Comparison of ENCODE assay signal across 17 mouse cellular contexts in the genomic region with DNA sequence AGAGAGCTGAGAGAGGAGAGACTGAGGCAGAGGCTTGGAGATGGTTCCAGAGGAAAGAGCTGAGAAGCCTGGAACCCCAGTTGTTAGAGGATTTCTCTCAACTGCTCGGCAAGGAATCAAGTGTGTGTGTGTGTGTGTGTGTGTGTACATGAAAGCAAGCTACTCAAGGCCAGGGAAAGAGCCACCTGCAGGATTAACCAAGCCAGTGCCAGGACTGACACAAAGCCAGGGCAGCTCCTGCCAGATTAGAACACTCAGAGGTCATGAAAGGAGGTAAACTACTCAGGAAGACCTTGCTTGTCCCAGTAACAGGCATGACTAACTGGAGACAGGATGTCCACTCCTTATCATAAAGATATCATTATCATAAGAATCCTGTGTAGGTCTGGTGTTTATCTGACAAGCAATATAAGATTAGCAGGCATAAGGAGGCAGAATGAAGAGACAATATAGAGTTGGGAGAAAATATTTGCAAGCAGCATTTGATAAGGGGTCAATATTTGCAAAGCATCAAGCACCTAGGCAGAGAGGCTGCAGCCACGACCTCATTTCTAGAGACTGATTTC. TPM values are rescaled to one million over a fixed set of nuclear protein-coding genes. Genes with fewer than 3 reads are reported as not detected.
DNase-seq lines count a peak whose midpoint lies in the region; ATAC-seq and TF ChIP-seq lines count a peak whose summit lies in the region.
"Had no signal": no experiment of that assay in that cellular context is flagged by ENCODE, and none has a peak within 500 bp of the region (broad histone marks: within the 10 kb centered on the region; RNA-seq: fewer than 3 reads in every experiment).

No protein-coding gene starts in this region.

- no peaks in the 10 kb centered on the region for H3K9me3 ChIP-seq in intestine, postnatal 0 days (ENCODE audit: control insufficient read depth)
- no peaks in the 10 kb centered on the region for H3K9me3 ChIP-seq in intestine, embryonic 16.5 days (ENCODE audit: control insufficient read depth, low read length)
- H3K9me3 ChIP-seq in hindbrain, embryonic 13.5 days, result no peaks in the 10 kb centered on the region
- H3K9me3 ChIP-seq: heart, embryonic 15.5 days; limb, embryonic 10.5 days had no signal

- H3K27ac ChIP-seq in intestine, postnatal 0 days (ENCODE audit: low read depth, low read length), result no peak overlapping the region
- H3K27ac ChIP-seq in intestine, embryonic 16.5 days (ENCODE audit: low read length), result no peak overlapping the region
- H3K27ac ChIP-seq in thymus, adult 2 months (ENCODE audit: control insufficient read depth, insufficient read depth, low read length), result peak overlapping the region; percentile 38; the same call in 1 of the 2 replicates
- no peak overlapping the region for H3K27ac ChIP-seq in hindbrain, embryonic 13.5 days
- H3K27ac ChIP-seq: heart, embryonic 15.5 days; limb, embryonic 10.5 days had no signal

- TF ChIP-seq POLR2A in thymus, adult 2 months (IDR thresholded peaks at IDR 0.05; ENCODE audit: control insufficient read depth, extremely low read depth, insufficient read depth, low read length, poor library complexity), result no peak

- WGBS in intestine, postnatal 0 days, result 23% methylated on average over 2 of the region's 2 CpGs
- WGBS in intestine, embryonic 16.5 days, result 23% methylated on average over 2 of the region's 2 CpGs
- WGBS in thymus, adult 2 months, result 11% methylated on average over 2 of the region's 2 CpGs
- 54% methylated on average over 2 of the region's 2 CpGs for WGBS in hindbrain, embryonic 13.5 days

- no peak for ATAC-seq in intestine, postnatal 0 days
- no peak for ATAC-seq in intestine, embryonic 16.5 days
- no peak for ATAC-seq in cerebellum, adult (ENCODE audit: insufficient number of reproducible peaks, low FRiP score, low TSS enrichment)
- ATAC-seq in hindbrain, embryonic 13.5 days (ENCODE audit: low FRiP score), result no peak
- ATAC-seq: forebrain, postnatal 0 days had no signal

- H3K4me1 ChIP-seq in intestine, postnatal 0 days (replicated peaks; ENCODE audit: control insufficient read depth, insufficient read depth, low read length), result no peaks in the 10 kb centered on the region
- peaks cover 9% of the 10 kb centered on the region for H3K4me1 ChIP-seq in intestine, embryonic 16.5 days (ENCODE audit: control insufficient read depth, insufficient read depth, low read length)
- H3K4me1 ChIP-seq in thymus, adult 2 months (replicated peaks; ENCODE audit: control insufficient read depth, insufficient read depth, low read length), result peaks cover 34% of the 10 kb centered on the region
- peaks cover 6% of the 10 kb centered on the region; the same call in 1 of the 2 replicates for H3K4me1 ChIP-seq in hindbrain, embryonic 13.5 days (replicated peaks)

- H3K4me2 ChIP-seq in intestine, postnatal 0 days (replicated peaks; ENCODE audit: low read depth), result no peak overlapping the region
- no peak overlapping the region for H3K4me2 ChIP-seq in intestine, embryonic 16.5 days (ENCODE audit: low read depth, low read length)
- H3K4me2 ChIP-seq in hindbrain, embryonic 13.5 days, result no peak overlapping the region
- H3K4me2 ChIP-seq: heart, embryonic 15.5 days had no signal

- TF ChIP-seq CTCF in intestine, postnatal 0 days (IDR thresholded peaks at IDR 0.05; ENCODE audit: low read depth), result peak; percentile 42
- TF ChIP-seq CTCF in thymus, adult 2 months (IDR thresholded peaks at IDR 0.05; ENCODE audit: borderline replicate concordance, control insufficient read depth, extremely low read depth, insufficient read depth, low read length, poor library complexity), result no peak

- H3K27me3 ChIP-seq in intestine, postnatal 0 days (replicated peaks; ENCODE audit: control insufficient read depth, insufficient read depth, low read length), result no peaks in the 10 kb centered on the region
- no peaks in the 10 kb centered on the region for H3K27me3 ChIP-seq in intestine, embryonic 16.5 days (replicated peaks; ENCODE audit: control insufficient read depth, insufficient read depth, low read length)
- H3K27me3 ChIP-seq in thymus, adult 2 months (ENCODE audit: control insufficient read depth, insufficient read depth, low read length), result no peaks in the 10 kb centered on the region
- H3K27me3 ChIP-seq in hindbrain, embryonic 13.5 days, result no peaks in the 10 kb centered on the region

- no peaks in the 10 kb centered on the region for H3K36me3 ChIP-seq in intestine, postnatal 0 days (ENCODE audit: control insufficient read depth, insufficient read depth)
- H3K36me3 ChIP-seq in intestine, embryonic 16.5 days (ENCODE audit: control insufficient read depth, insufficient read depth, low read length), result no peaks in the 10 kb centered on the region
- no peaks in the 10 kb centered on the region for H3K36me3 ChIP-seq in thymus, adult 2 months (ENCODE audit: control insufficient read depth, insufficient read depth, low read length)
- H3K36me3 ChIP-seq in hindbrain, embryonic 13.5 days, result no peaks in the 10 kb centered on the region
- H3K36me3 ChIP-seq: heart, embryonic 15.5 days; limb, embryonic 10.5 days had no signal

- H3K9ac ChIP-seq in intestine, postnatal 0 days (ENCODE audit: low read depth, low read length), result no peak overlapping the region
- no peak overlapping the region for H3K9ac ChIP-seq in intestine, embryonic 16.5 days (ENCODE audit: low read depth, low read length)
- H3K9ac ChIP-seq in hindbrain, embryonic 13.5 days, result no peak overlapping the region
- H3K9ac ChIP-seq: forebrain, postnatal 0 days; heart, embryonic 15.5 days had no signal

- no peak overlapping the region for H3K4me3 ChIP-seq in intestine, postnatal 0 days (ENCODE audit: low read depth, low read length)
- no peak overlapping the region for H3K4me3 ChIP-seq in intestine, embryonic 16.5 days (ENCODE audit: low read length)
- no peak overlapping the region for H3K4me3 ChIP-seq in thymus, adult 2 months (ENCODE audit: control insufficient read depth, insufficient read depth, low read length)
- no peak overlapping the region for H3K4me3 ChIP-seq in hindbrain, embryonic 13.5 days
- H3K4me3 ChIP-seq: heart, embryonic 15.5 days; limb, embryonic 10.5 days had no signal

- peak; percentile 23 for DNase-seq in thymus, adult 2 months
- DNase-seq in thymus, adult 18-20 months, result no peak
- DNase-seq in adrenal gland, postnatal 14 days, result peak; percentile 73
- DNase-seq: cerebellum, adult 11-12 months; embryo, embryonic 11 days; forebrain, postnatal 0 days; gastrocnemius, postnatal 36 days; kidney, adult 18-20 months; lung, adult 2 months; right cerebral cortex, postnatal 4 days had no signal

RNA-seq across cellular contexts. Expression of gene AI467606, which starts 10.4 kb away (rescaled TPM):
- 5.2 and 5.8 TPM in 2 replicates for polyA plus RNA-seq in intestine, postnatal 0 days (2015; fragmentation: Nextera tagmentation; extraction: Ambion mirVana)
- polyA plus RNA-seq in intestine, embryonic 16.5 days (2015; fragmentation: Nextera tagmentation; extraction: Ambion mirVana), result 7.4 and 7.7 TPM in 2 replicates
- polyA plus RNA-seq in thymus, adult 2 months (2012; rRNA removed), result 518 and 532 TPM in 2 replicates
- total RNA-seq in adrenal gland, postnatal 14 days (2021), result 1.3 and 5.7 TPM in 2 replicates
- polyA plus RNA-seq in hindbrain, embryonic 13.5 days (2015; fragmentation: Nextera tagmentation; extraction: Ambion mirVana), result 1.5 and 2.1 TPM in 2 replicates

RNA-seq across cellular contexts. Expression of gene Zg16, which starts 14.4 kb away (rescaled TPM):
- 175 and 225 TPM in 2 replicates for polyA plus RNA-seq in intestine, postnatal 0 days (2015; fragmentation: Nextera tagmentation; extraction: Ambion mirVana)
- 37.2 and 69.9 TPM in 2 replicates for polyA plus RNA-seq in intestine, embryonic 16.5 days (2015; fragmentation: Nextera tagmentation; extraction: Ambion mirVana)
- polyA plus RNA-seq in thymus, adult 2 months (2012; rRNA removed), result 0.73 and 1.2 TPM in 2 replicates
- total RNA-seq in adrenal gland, postnatal 14 days (2021), result not detected in 2 replicates
- not detected in 2 replicates for polyA plus RNA-seq in hindbrain, embryonic 13.5 days (2015; fragmentation: Nextera tagmentation; extraction: Ambion mirVana)
- total RNA-seq: forebrain, postnatal 0 days; gastrocnemius, postnatal 36 days had no signal
- polyA plus RNA-seq: forebrain, postnatal 0 days; heart, embryonic 15.5 days; hindbrain, embryonic 11.5 days; limb, embryonic 10.5 days had no signal

RNA-seq across cellular contexts. Expression of gene Qprt, which starts 20.5 kb away (rescaled TPM):
- polyA plus RNA-seq in intestine, postnatal 0 days (2015; fragmentation: Nextera tagmentation; extraction: Ambion mirVana), result 1.8 and 2.0 TPM in 2 replicates
- polyA plus RNA-seq in intestine, embryonic 16.5 days (2015; fragmentation: Nextera tagmentation; extraction: Ambion mirVana), result 4.9 and 6.8 TPM in 2 replicates
- 8.0 and 10.1 TPM in 2 replicates for polyA plus RNA-seq in thymus, adult 2 months (2012; rRNA removed)
- 1.8 and 11.4 TPM in 2 replicates for total RNA-seq in adrenal gland, postnatal 14 days (2021)
- polyA plus RNA-seq in hindbrain, embryonic 13.5 days (2015; fragmentation: Nextera tagmentation; extraction: Ambion mirVana), result 0.54 and 0.68 TPM in 2 replicates

RNA-seq across cellular contexts. Expression of gene Spn, which starts 36.1 kb away (rescaled TPM):
- polyA plus RNA-seq in intestine, postnatal 0 days (2015; fragmentation: Nextera tagmentation; extraction: Ambion mirVana), result 0.09 and 0.13 TPM in 2 replicates
- 0.26 and 0.42 TPM in 2 replicates for polyA plus RNA-seq in intestine, embryonic 16.5 days (2015; fragmentation: Nextera tagmentation; extraction: Ambion mirVana)
- polyA plus RNA-seq in thymus, adult 2 months (2012; rRNA removed), result 135 and 157 TPM in 2 replicates
- 1.4 and 7.9 TPM in 2 replicates for total RNA-seq in adrenal gland, postnatal 14 days (2021)
- 0.06 and 0.09 TPM in 2 replicates for polyA plus RNA-seq in hindbrain, embryonic 13.5 days (2015; fragmentation: Nextera tagmentation; extraction: Ambion mirVana)

RNA-seq across cellular contexts. Expression of gene Kif22, which starts 59.3 kb away (rescaled TPM):
- polyA plus RNA-seq in intestine, postnatal 0 days (2015; fragmentation: Nextera tagmentation; extraction: Ambion mirVana), result 24.0 and 24.2 TPM in 2 replicates
- polyA plus RNA-seq in intestine, embryonic 16.5 days (2015; fragmentation: Nextera tagmentation; extraction: Ambion mirVana), result 87.5 and 100 TPM in 2 replicates
- 50.5 and 66.8 TPM in 2 replicates for polyA plus RNA-seq in thymus, adult 2 months (2012; rRNA removed)
- total RNA-seq in adrenal gland, postnatal 14 days (2021), result 18.9 and 21.7 TPM in 2 replicates
- polyA plus RNA-seq in hindbrain, embryonic 13.5 days (2015; fragmentation: Nextera tagmentation; extraction: Ambion mirVana), result 30.2 and 32.6 TPM in 2 replicates

Comparison
In these comparisons a context has a peak if more than half of its experiments do, and no peak if none do; other contexts are left out.
1. DNase-seq: peak in thymus, adult 2 months (single experiment) and adrenal gland, postnatal 14 days (single experiment); none in thymus, adult 18-20 months (0 of 2).
2. RNA of gene AI467606, which starts 10.4 kb away (polyA plus RNA-seq): 518 to 532 TPM in thymus, adult 2 months; 7.4 to 7.7 TPM in intestine, embryonic 16.5 days, 5.2 to 5.8 TPM in intestine, postnatal 0 days and 1.5 to 2.1 TPM in hindbrain, embryonic 13.5 days; every median in the first group is over 10 times any median in the second.
3. RNA of gene Zg16, which starts 14.4 kb away (polyA plus RNA-seq): 175 to 225 TPM in intestine, postnatal 0 days and 37.2 to 69.9 TPM in intestine, embryonic 16.5 days; 0.73 to 1.2 TPM in thymus, adult 2 months and not detected in hindbrain, embryonic 13.5 days; every median in the first group is over 10 times any median in the second.